Mouse (Mus musculus) mouse embryonic stem cell (cell line): ENCODE data around the gene Fxyd1.

Source experiments
- in situ Hi-C, 2 experiments: fragments of 300-500 bp; cut with MboI; formaldehyde crosslinking; loops; 1 replicate in 1 of 2; 3 replicates in 1 of 2; pipeline ENCODE4 v1.14.3; 2019 to 2020; ENCODE audit warnings: low sequenced_read_pairs in 2 of 2, low pct_unique_long_range_greater_than_20kb in 1 of 2, mixed read lengths in 1 of 2; ENCODE audit not compliant: unreplicated experiment in 1 of 2

The Fxyd1 gene

DNA sequence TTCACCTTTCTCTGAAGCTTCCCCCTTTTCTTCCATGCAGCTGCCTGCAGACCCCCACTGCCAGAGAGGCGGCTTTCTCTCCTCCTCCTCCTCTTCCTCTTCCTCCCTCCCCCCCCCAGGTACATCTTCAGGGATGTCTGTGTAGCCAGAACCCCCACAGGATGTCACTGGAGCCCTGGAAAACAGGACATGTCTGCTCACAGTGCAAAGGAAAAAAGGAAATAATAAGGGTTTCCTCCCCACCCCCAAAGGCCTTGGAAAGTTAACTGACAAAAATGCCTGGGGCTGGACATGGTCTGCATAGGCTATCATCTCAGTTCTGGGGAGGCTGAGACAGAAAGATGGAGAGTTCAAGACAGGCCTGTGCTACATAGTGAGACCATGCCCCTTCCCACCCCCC is 24.1 kb upstream of the Fxyd1 start:
- in situ Hi-C loops: no loop called here

DNA sequence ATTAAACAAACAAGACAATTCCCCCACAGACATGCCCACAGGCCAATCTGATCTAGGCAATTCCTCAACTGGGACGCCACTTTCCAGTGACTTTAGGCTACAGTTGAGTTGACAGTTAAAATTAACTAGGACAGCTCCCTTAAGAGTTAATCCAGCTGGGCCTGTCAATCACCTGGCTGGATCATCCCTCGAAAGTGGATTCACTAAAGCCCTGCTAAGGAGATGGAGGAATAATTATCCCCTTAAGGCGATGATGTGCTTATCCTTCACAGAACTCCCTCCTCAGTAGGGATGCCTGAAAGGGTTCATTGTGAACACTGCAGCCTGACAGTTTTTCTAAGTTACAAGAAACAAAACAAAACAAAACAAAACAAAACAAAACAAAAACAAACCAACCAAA is 23.6 kb upstream of the Fxyd1 start:
- in situ Hi-C loops: no loop called here

- in situ Hi-C loops: no loop called here
Observed at GRCm38 (mm10) chr7:31079670-31080069, 22.7 kb upstream of the Fxyd1 start.

- in situ Hi-C loops: no loop called here
Observed at GRCm38 (mm10) chr7:31077885-31078445, 21.0 kb upstream of the Fxyd1 start.

DNA sequence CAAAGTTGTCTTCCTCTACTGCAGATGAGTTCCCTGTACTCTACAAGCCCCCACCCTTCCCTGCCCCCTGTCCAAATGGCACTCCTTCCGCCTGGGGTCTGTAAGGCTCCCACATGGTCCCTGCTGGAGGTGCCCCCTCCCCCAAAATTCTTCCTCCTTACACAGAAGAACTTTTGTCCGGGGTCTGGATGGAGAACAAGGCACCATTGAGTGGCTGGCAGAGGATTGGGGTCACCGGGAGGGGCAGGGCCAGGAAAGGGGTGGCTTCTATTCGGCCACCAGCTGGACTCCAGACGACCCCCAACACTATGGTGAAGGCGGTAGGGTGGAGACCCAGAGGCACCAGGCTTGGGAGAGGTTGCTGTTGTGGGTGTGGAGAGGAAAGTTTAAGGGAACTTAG is 20.5 kb upstream of the Fxyd1 start:
- in situ Hi-C loops: no loop called here

DNA sequence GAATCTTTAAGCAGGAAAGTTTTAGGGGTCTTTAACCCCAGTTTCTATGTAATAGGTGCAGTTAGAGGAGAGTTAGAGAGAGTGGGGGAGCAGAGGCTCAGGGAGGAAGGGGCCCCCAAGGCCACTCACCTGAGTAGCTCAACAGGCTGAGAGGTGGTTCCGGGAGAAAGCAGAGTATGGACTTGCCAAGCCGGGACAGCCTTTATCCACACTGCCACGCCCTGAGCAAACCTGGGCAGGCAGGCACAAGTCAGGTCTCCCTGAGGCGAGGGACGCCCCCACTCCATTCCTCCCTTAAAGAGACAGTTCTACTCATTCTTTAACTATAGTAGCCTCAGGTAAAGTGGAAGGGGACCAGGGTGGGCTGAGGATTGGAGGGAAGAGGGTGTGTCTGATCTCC is 19.5 kb upstream of the Fxyd1 start, which contains the start of gene Fxyd3:
TSS of gene Fxyd3 (minus strand) at position 213 of the 400 bp plus-strand sequence.
- in situ Hi-C loops: no loop called here

DNA sequence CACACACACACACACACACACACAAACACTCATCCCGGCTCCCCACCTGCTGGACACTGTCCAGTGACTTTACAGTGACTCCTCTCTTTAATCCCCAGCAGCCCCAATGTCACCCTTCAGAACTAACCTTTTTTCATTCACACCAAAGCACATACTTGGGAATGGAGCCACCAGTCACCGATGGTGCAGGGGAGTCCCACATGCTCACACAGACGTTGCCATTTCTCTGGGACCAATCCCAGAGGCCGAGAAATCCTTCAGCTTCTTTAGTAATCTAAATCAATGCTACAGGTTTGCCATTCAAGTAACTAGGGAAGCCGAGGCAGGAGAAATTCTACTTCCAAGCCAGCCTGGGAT is 17.7 kb upstream of the Fxyd1 start:
- in situ Hi-C loops: no loop called here

GRCm38 (mm10) chr7:31074061-31074712 is 17.2 kb upstream of the Fxyd1 start:
- in situ Hi-C loops: no loop called here

- in situ Hi-C loops: no loop called here
Observed at GRCm38 (mm10) chr7:31073546-31073945, 16.5 kb upstream of the Fxyd1 start.

GRCm38 (mm10) chr7:31072326-31072725 is 15.3 kb upstream of the Fxyd1 start:
- in situ Hi-C loops: no loop called here

DNA sequence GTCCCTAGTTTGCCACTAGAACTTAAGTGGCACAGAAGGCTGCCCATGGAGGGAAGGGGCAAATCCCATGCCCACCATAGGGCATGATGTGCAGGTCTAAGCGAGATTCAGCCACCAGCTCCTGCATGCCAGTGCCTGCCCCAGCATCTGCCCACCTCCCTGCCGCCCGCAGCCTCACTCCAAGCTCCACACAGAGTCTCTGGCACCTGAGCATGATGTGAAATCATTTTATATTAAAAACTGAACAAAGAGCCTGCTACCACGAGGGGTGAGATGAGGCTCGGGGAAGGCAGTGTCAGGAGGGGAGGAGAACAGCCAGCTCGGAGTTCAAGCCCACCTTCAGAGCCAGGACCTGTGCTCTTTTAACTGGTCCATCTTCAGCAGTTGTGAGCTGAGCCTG is 13.3 kb upstream of the Fxyd1 start:
- in situ Hi-C loops: no loop called here

DNA sequence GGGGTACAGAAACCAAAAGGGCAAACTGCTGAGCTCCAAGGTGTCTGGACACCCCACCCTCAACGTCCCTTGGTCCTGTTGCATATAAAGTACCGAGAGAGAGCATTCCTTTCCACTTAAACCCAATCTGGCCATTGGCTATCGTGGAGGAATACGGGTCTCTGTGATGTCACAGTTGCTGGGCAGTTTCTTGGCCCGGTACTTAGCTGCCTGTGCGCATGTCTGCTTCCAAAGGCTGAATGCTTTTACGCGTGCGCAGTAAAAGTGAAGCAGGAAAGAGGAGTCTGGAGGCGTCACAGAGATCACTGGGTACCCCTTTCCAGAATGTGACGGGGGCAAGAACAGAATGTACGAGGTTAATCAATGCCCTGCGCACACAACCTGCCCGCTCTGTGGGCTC is 12.5 kb upstream of the Fxyd1 start:
- in situ Hi-C loops: no loop called here

GRCm38 (mm10) chr7:31067836-31068235 is 10.8 kb upstream of the Fxyd1 start:
- in situ Hi-C loops: no loop called here

GRCm38 (mm10) chr7:31063074-31063560 is 6.1 kb upstream of the Fxyd1 start:
- in situ Hi-C loops: no loop called here

DNA sequence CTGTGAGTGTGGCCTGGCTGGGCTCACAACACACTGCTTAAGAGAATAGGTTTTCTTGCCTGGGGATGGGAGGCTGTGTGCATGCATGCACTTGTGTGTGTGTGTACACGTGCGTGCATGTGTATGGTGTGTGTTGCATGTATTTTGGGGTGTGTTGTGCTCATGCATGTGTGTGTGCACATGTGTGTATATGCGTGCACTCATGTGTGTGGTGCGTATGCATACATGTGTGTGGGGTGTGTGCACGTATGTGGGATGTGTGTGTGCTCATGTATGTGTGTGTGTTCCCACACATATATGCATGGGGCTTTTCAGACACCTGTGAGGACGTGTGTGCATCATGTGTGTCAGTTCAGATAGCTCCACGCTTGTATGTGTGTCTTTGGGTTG is 3.6 kb upstream of the Fxyd1 start:
- in situ Hi-C loops: no loop called here

GRCm38 (mm10) chr7:31059919-31060620 is 3.1 kb upstream of the Fxyd1 start:
- in situ Hi-C loops: no loop called here

DNA sequence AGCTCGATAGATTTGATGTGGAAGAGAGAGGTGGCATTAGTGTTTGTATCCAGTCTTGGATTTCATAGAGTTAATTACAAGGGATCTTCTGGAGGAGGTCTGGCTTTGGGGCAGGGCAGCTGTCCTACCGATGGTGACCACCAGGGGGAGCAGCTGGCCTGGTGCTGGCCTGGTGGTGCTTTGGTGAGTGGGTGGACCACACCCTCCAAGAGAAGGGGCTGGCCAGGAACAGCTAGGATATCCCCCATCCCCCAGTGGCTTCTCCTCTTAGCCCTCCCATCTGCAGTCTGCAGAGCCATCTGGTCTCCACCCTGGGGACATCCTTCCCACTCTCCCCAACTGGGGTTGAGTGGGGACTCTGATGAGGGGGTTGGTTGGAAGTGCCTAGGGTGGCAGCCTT is 2.1 kb upstream of the Fxyd1 start, which contains the start of gene Lgi4:
TSS of gene Lgi4 (plus strand) at position 235 of the 400 bp plus-strand sequence.
- in situ Hi-C loops: no loop called here

GRCm38 (mm10) chr7:31058211-31058610 is 1.2 kb upstream of the Fxyd1 start:
- in situ Hi-C loops: no loop called here

GRCm38 (mm10) chr7:31057730-31058129 is 731 bp upstream of the Fxyd1 start:
- in situ Hi-C loops: no loop called here

GRCm38 (mm10) chr7:31056448-31056847 is 551 bp downstream of the Fxyd1 start:
- in situ Hi-C loops: no loop called here
